ENCODE assay signal across 14 mouse cellular contexts in the genomic region with DNA sequence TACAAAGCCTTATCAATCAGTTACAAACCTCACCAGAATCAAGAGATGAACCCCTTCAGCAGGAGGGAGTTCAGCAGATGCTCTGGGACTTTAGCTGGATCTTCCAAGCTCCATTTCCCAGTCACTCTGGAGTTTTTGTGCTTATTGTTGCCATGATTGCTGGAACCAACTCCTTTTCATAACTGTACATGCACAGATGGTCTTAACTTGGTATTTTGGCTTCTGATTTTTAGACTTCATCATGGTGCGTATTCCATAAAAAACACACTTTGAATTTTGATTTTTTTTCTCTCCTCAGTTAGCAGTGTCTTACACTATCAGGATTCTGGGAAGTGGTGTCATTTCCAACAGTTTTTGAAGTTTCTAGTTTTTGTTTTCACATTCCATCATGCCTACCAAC.
"Had no signal": no experiment of that assay in that cellular context is flagged by ENCODE, and none has a peak within 500 bp of the region (broad histone marks: within the 10 kb centered on the region; RNA-seq: fewer than 3 reads in every experiment).

No protein-coding gene starts in this region.

- H3K27me3 ChIP-seq: intestine, embryonic 15.5 days; kidney, embryonic 15.5 days; limb, embryonic 15.5 days; liver, embryonic 13.5 days; lung, embryonic 15.5 days; midbrain, embryonic 13.5 days had no signal

- DNase-seq: kidney, adult 18-20 months; kidney, postnatal 14 days; liver, embryonic 13.5 days; liver, postnatal 0 days; lung, postnatal 14 days; thymus, adult 18-20 months; thymus, postnatal 14 days had no signal

- H3K4me1 ChIP-seq: intestine, embryonic 15.5 days; kidney, embryonic 15.5 days; limb, embryonic 15.5 days; liver, embryonic 13.5 days; lung, embryonic 15.5 days; midbrain, embryonic 13.5 days had no signal

- ATAC-seq: intestine, embryonic 15.5 days; liver, postnatal 0 days; midbrain, embryonic 13.5 days had no signal

- H3K9ac ChIP-seq: intestine, embryonic 15.5 days; kidney, embryonic 15.5 days; limb, embryonic 15.5 days; liver, embryonic 13.5 days; liver, postnatal 0 days; lung, embryonic 15.5 days; midbrain, embryonic 13.5 days had no signal

- H3K9me3 ChIP-seq: intestine, embryonic 15.5 days; kidney, embryonic 15.5 days; limb, embryonic 15.5 days; liver, embryonic 13.5 days; lung, embryonic 15.5 days; midbrain, embryonic 13.5 days had no signal

- H3K4me2 ChIP-seq: intestine, embryonic 15.5 days; kidney, embryonic 15.5 days; limb, embryonic 15.5 days; liver, embryonic 13.5 days; lung, embryonic 15.5 days; midbrain, embryonic 13.5 days had no signal

- H3K36me3 ChIP-seq: intestine, embryonic 15.5 days; kidney, embryonic 15.5 days; limb, embryonic 15.5 days; liver, embryonic 13.5 days; lung, embryonic 15.5 days; midbrain, embryonic 13.5 days had no signal

- H3K27ac ChIP-seq: intestine, embryonic 15.5 days; kidney, embryonic 15.5 days; left cerebral cortex, adult 2 months; limb, embryonic 15.5 days; liver, embryonic 13.5 days; lung, embryonic 15.5 days; midbrain, embryonic 13.5 days; stomach, postnatal 0 days had no signal

- H3K4me3 ChIP-seq: intestine, embryonic 15.5 days; kidney, embryonic 15.5 days; left cerebral cortex, adult 2 months; limb, embryonic 15.5 days; liver, embryonic 13.5 days; lung, embryonic 15.5 days; midbrain, embryonic 13.5 days had no signal
